Mouse (Mus musculus) liver, adult 2 months (tissue): ENCODE data around the gene Zc3h15. TPM values are rescaled to one million over a fixed set of nuclear protein-coding genes. Genes with fewer than 3 reads are reported as not detected.
A peak's percentile ranks its signal among the peaks of the same experiment; 100 is the strongest.

Experiments used
- DNase-seq: peaks from one replicate; pipeline ENCODE4 v3.0.0-alpha.2; 2011; ENCODE audit warnings: low read depth, low spot score; ENCODE audit errors: extremely low read depth
- H3K27ac ChIP-seq: fragments of 200-500 bp; replicated peaks from 2 replicates; pipeline ENCODE4 v1.5.1; 2012; ENCODE audit warnings: low read depth, mild to moderate bottlenecking, control low read depth, inconsistent platforms, low read length; ENCODE audit not compliant: insufficient read depth
- H3K27me3 ChIP-seq: fragments of 200-500 bp; 2 replicates; pipeline ENCODE4 v1.6.1; 2012; ENCODE audit warnings: mild to moderate bottlenecking, moderate library complexity, low read length, inconsistent platforms; ENCODE audit not compliant: control insufficient read depth, insufficient read depth
- H3K36me3 ChIP-seq: fragments of 200-500 bp; 2 replicates; pipeline ENCODE4 v1.6.1; 2012; ENCODE audit warnings: low read length, inconsistent platforms; ENCODE audit not compliant: control insufficient read depth, insufficient read depth
- H3K4me1 ChIP-seq: fragments of 200-500 bp; 2 replicates; pipeline ENCODE4 v1.6.1; 2011; ENCODE audit warnings: low read length; ENCODE audit not compliant: control insufficient read depth, insufficient read depth
- H3K4me3 ChIP-seq: fragments of 200-500 bp; 2 replicates; pipeline ENCODE4 v1.5.1; 2011; ENCODE audit warnings: low read depth, mild to moderate bottlenecking, control low read depth, low read length, moderate library complexity; ENCODE audit not compliant: insufficient read depth
- H3K79me2 ChIP-seq: fragments of 200-500 bp; 2 replicates; pipeline ENCODE4 v1.6.1; 2012; ENCODE audit warnings: inconsistent platforms, mild to moderate bottlenecking, low read length, moderate library complexity; ENCODE audit not compliant: control insufficient read depth, insufficient read depth
- H3K9ac ChIP-seq: fragments of 200-500 bp; 2 replicates; pipeline ENCODE4 v1.6.1; 2012; ENCODE audit warnings: low read depth, mild to moderate bottlenecking, control low read depth, inconsistent platforms, low read length
- CTCF ChIP-seq: fragments of 200-500 bp; IDR thresholded peaks from 2 replicates; pipeline ENCODE4 v1.5.1; 2011; ENCODE audit warnings: low read depth, low read length, control low read depth
- POLR2A ChIP-seq: fragments of 200-500 bp; IDR thresholded peaks from 2 replicates; pipeline ENCODE4 v1.6.1; 2011; ENCODE audit warnings: low read length, control low read depth; ENCODE audit not compliant: insufficient read depth; ENCODE audit errors: extremely low read depth
- WGBS: fragments of 180-500 bp; shearing (Covaris S2); methylation state at CpG from one replicate; pipeline ENCODE4 v1.1.7; 2018; 5-methylcytosine and 5-hydroxymethylcytosine counted together
- polyA plus RNA-seq: library from polyadenylated mRNA; depleted of rRNA; stranded (reverse); fragments of >200 nt; gene quantifications from 2 replicates; pipeline ENCODE4 v1.2.3, GENCODE M21; 2012
- total RNA-seq: library from RNA; depleted of rRNA; stranded (reverse); fragments of >200 nt; gene quantifications from 2 replicates; pipeline ENCODE4 v1.2.3, GENCODE M21; 2014

The Zc3h15 gene
- total and polyA plus RNA-seq, 2 experiments: 14.6 to 57.6 TPM

GRCm38 (mm10) chr2:83668052-83668451 lies 23.8 kb downstream of the Zc3h15 start:
- TF ChIP-seq CTCF: no peak
- no peak for TF ChIP-seq POLR2A
- Histone ChIP-seq H3K27me3 (no peaks in the 10 kb centered on the region), H3K27ac (no peak overlapping the region), H3K4me3 (no peak overlapping the region), H3K9ac (no peak overlapping the region), H3K4me1 (no peaks in the 10 kb centered on the region), H3K36me3 (peaks cover 14% of the 10 kb centered on the region), H3K79me2 (no peaks in the 10 kb centered on the region; the same call in 1 of the 2 replicates)
- 82% methylated on average over 1 of the region's 1 CpGs for WGBS
- DNase-seq: no peak

- DNase-seq: peak; percentile 43
- H3K79me2 ChIP-seq: no peaks in the 10 kb centered on the region; the same call in 1 of the 2 replicates
- TF ChIP-seq CTCF: peak; percentile 67
- no peak for TF ChIP-seq POLR2A
- H3K9ac ChIP-seq: no peak overlapping the region
- H3K27me3 ChIP-seq: no peaks in the 10 kb centered on the region
- H3K27ac ChIP-seq: no peak overlapping the region
- 41% methylated on average over 5 of the region's 5 CpGs for WGBS
- H3K4me3 ChIP-seq: no peak overlapping the region
- peaks cover 11% of the 10 kb centered on the region for H3K36me3 ChIP-seq
- no peaks in the 10 kb centered on the region for H3K4me1 ChIP-seq
These were observed 25.8 kb downstream of the Zc3h15 start for GRCm38 (mm10) chr2:83669988-83670387.

GRCm38 (mm10) chr2:83671843-83672242 lies 27.6 kb downstream of the Zc3h15 start:
- peaks cover 9% of the 10 kb centered on the region for H3K36me3 ChIP-seq
- H3K9ac ChIP-seq: no peak overlapping the region
- no peak for TF ChIP-seq CTCF
- no peak for TF ChIP-seq POLR2A
- no peak overlapping the region for H3K27ac ChIP-seq
- no peaks in the 10 kb centered on the region for H3K27me3 ChIP-seq
- no peaks in the 10 kb centered on the region for H3K4me1 ChIP-seq
- H3K79me2 ChIP-seq: no peaks in the 10 kb centered on the region; the same call in 1 of the 2 replicates
- WGBS: 88% methylated on average over 2 of the region's 2 CpGs
- H3K4me3 ChIP-seq: no peak overlapping the region
- DNase-seq: no peak

GRCm38 (mm10) chr2:83673067-83673466 lies 28.8 kb downstream of the Zc3h15 start:
- no peaks in the 10 kb centered on the region; the same call in 1 of the 2 replicates for H3K79me2 ChIP-seq
- H3K36me3 ChIP-seq: peaks cover 9% of the 10 kb centered on the region
- DNase-seq: no peak
- no peak for TF ChIP-seq CTCF
- WGBS: 62% methylated on average over 7 of the region's 7 CpGs
- H3K9ac ChIP-seq: no peak overlapping the region
- H3K27me3 ChIP-seq: no peaks in the 10 kb centered on the region
- no peak overlapping the region for H3K4me3 ChIP-seq
- no peak overlapping the region for H3K27ac ChIP-seq
- H3K4me1 ChIP-seq: no peaks in the 10 kb centered on the region

GRCm38 (mm10) chr2:83673843-83674242 lies 29.6 kb downstream of the Zc3h15 start:
- Histone ChIP-seq H3K27me3 (no peaks in the 10 kb centered on the region), H3K9ac (no peak overlapping the region), H3K79me2 (no peaks in the 10 kb centered on the region; the same call in 1 of the 2 replicates), H3K4me3 (no peak overlapping the region), H3K4me1 (no peaks in the 10 kb centered on the region), H3K36me3 (peaks cover 8% of the 10 kb centered on the region), H3K27ac (no peak overlapping the region)
- 71% methylated on average over 2 of the region's 2 CpGs for WGBS
- no peak for TF ChIP-seq CTCF
- TF ChIP-seq POLR2A: no peak
- DNase-seq: no peak

- no peaks in the 10 kb centered on the region for H3K4me1 ChIP-seq
- H3K9ac ChIP-seq: no peak overlapping the region
- DNase-seq: no peak
- H3K4me3 ChIP-seq: no peak overlapping the region
- TF ChIP-seq CTCF (no peak), POLR2A (no peak)
- H3K79me2 ChIP-seq: no peaks in the 10 kb centered on the region; the same call in 1 of the 2 replicates
- H3K36me3 ChIP-seq: peaks cover 8% of the 10 kb centered on the region
- H3K27ac ChIP-seq: no peak overlapping the region
- no peaks in the 10 kb centered on the region for H3K27me3 ChIP-seq
- 90% methylated on average over 7 of the region's 7 CpGs for WGBS
These were observed 30.2 kb downstream of the Zc3h15 start for GRCm38 (mm10) chr2:83674421-83674820.

- no peak for DNase-seq
- H3K4me3 ChIP-seq: no peak overlapping the region
- no peaks in the 10 kb centered on the region for H3K27me3 ChIP-seq
- H3K79me2 ChIP-seq: no peaks in the 10 kb centered on the region; the same call in 1 of the 2 replicates
- peaks cover 8% of the 10 kb centered on the region for H3K36me3 ChIP-seq
- H3K4me1 ChIP-seq: no peaks in the 10 kb centered on the region
- H3K27ac ChIP-seq: no peak overlapping the region
- H3K9ac ChIP-seq: no peak overlapping the region
- no peak for TF ChIP-seq POLR2A
- no peak for TF ChIP-seq CTCF
- 92% methylated on average over 9 of the region's 9 CpGs for WGBS
These were observed 30.7 kb downstream of the Zc3h15 start for GRCm38 (mm10) chr2:83674896-83675295.
